Mouse (Mus musculus) adrenal gland, postnatal 25 days (tissue): ENCODE measurements around the gene Car9. TPM values are rescaled to one million over a fixed set of nuclear protein-coding genes. Genes with fewer than 3 reads are reported as not detected.

Experiments
- DNase-seq: peaks from one replicate; pipeline ENCODE4 v3.0.0; 2021; ENCODE audit warnings: mixed read lengths
- total RNA-seq: library from RNA; stranded (reverse); gene quantifications from 2 replicates; pipeline ENCODE4 v1.2.3, GENCODE M21; 2021

Gene Car9
- total RNA-seq, 1 experiment from 2014 or later = 0.61 TPM

DNA sequence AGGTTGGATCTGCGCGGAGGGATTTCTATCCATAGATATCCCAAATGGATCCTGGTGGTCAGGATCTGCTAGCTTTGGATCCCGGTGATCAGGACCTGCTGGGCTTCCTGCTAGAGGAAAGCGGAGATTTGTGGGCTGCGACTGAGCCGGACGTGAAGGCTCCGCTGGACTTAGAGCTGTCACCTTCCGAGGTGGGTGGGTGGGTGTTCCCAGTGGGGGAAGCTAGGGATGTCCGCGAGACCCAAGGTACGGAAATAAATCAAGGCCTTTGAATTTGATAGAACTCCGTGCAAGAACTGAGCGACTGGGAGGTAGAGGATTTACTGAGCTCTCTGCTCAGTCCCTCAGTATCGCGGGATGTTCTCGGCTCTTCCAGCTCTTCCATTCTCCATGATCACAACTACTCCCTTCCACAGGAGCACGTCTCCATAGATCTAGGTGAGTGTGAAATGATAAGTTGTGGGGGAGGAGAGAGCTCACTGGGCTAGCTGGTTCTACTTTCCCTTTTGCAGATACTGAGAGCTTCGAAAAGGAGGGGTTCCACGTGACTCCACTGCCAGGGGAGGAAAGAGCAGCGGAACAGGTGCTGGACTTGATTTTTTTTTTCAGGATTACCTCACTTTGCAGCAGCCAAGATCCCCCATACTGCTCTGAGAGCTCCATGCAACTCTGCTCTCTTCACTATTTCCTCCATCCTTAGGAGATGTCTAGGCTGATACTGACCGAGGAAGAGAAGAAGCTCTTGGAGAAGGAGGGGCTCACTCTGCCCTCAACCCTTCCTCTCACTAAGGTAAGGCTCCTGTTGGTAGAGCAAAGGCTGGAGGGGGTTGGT lies 56.2 kb downstream of the Car9 start:
- DNase-seq = no peak

Other genes starting within 250 kb of the Car9 start
- gene Atp8b5, start 239.8 kb upstream of the Car9 start, total RNA-seq = 0.57 and 1.2 TPM in 2 replicates
- gene Rusc2, start 125.0 kb upstream of the Car9 start, total RNA-seq = 38.6 and 62.1 TPM in 2 replicates
- gene Fam166b, start 77.8 kb upstream of the Car9 start, total RNA-seq = not detected in 2 replicates
- gene Tesk1, start 65.0 kb upstream of the Car9 start, total RNA-seq = 51.3 and 53.2 TPM in 2 replicates
- 2.9 TPM in 1 of 2 replicates, not detected in the other for gene Cd72, start 52.3 kb upstream of the Car9 start, total RNA-seq
- 0.24 TPM in 1 of 2 replicates, not detected in the other for gene Sit1, start 23.2 kb upstream of the Car9 start, total RNA-seq
- 54.6 and 58.2 TPM in 2 replicates for gene Ccdc107, start 14.1 kb upstream of the Car9 start, total RNA-seq
- 4.6 and 7.4 TPM in 2 replicates for gene Arhgef39, start 7.3 kb upstream of the Car9 start, total RNA-seq
- 98.8 and 110 TPM in 2 replicates for gene Tpm2, start 16.8 kb downstream of the Car9 start, total RNA-seq
- 111 and 172 TPM in 2 replicates for gene Creb3, start 55.4 kb downstream of the Car9 start, total RNA-seq
- gene Tln1, start 55.7 kb downstream of the Car9 start, total RNA-seq = 229 and 303 TPM in 2 replicates
- gene Rgp1, start 71.7 kb downstream of the Car9 start, total RNA-seq = 50.5 and 58.9 TPM in 2 replicates
- 11.9 and 15.4 TPM in 2 replicates for gene Gba2, start 71.9 kb downstream of the Car9 start, total RNA-seq
- 4.5 and 5.7 TPM in 2 replicates for gene Msmp, start 77.5 kb downstream of the Car9 start, total RNA-seq
- gene Npr2, start 125.0 kb downstream of the Car9 start, total RNA-seq = 26.9 and 37.9 TPM in 2 replicates
- gene Spag8, start 146.6 kb downstream of the Car9 start, total RNA-seq = 0.55 TPM in 1 of 2 replicates, not detected in the other
- gene Hint2, start 149.5 kb downstream of the Car9 start, total RNA-seq = 63.7 and 75.0 TPM in 2 replicates
- gene Tmem8b, start 162.0 kb downstream of the Car9 start, total RNA-seq = 4.3 and 7.4 TPM in 2 replicates
- gene Fam221b, start 162.2 kb downstream of the Car9 start, total RNA-seq = 0.21 TPM in 1 of 2 replicates, not detected in the other
- not detected in 2 replicates for gene Olfr70, start 193.8 kb downstream of the Car9 start, total RNA-seq
- not detected in 2 replicates for gene Olfr71, start 203.3 kb downstream of the Car9 start, total RNA-seq
- gene Hrct1, start 220.2 kb downstream of the Car9 start, total RNA-seq = 1.5 and 1.9 TPM in 2 replicates
- 2.1 and 2.7 TPM in 2 replicates for gene Spaar, start 223.1 kb downstream of the Car9 start, total RNA-seq